Mouse (Mus musculus): ENCODE results near the gene Ccl1.
A peak's percentile ranks its signal among the peaks of the same experiment; 100 is the strongest.

Gene Ccl1

GRCm38 (mm10) chr11:82206960-82207488 lies 98.5 kb downstream of the Ccl1 start:
- DNase-seq (ENCODE audit: low read depth, low spot score): no peak

DNA sequence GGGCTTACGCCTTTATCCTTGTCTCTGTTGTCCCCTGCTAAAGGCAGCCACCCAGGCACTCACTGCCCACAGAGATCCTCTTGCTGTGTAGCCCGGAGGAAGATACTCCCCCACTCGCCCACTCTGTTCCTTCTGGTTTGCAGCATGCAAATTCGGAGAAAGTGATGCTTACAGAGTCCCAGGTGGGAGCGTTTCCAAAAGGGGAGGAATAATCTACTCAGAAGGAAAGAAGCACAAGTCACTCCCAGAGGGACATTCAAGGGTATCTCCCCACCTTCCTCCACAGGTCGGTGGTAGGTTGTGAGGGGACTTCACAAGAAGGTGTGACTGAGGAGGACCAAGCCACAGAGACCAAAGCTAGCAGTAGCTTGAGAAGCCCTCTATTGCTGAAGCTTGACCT lies 100.3 kb downstream of the Ccl1 start:
- no peak for DNase-seq (ENCODE audit: low read depth, low spot score)

- DNase-seq (ENCODE audit: low read depth, low spot score): no peak
These were observed 101.8 kb downstream of the Ccl1 start for GRCm38 (mm10) chr11:82203706-82204105.

DNA sequence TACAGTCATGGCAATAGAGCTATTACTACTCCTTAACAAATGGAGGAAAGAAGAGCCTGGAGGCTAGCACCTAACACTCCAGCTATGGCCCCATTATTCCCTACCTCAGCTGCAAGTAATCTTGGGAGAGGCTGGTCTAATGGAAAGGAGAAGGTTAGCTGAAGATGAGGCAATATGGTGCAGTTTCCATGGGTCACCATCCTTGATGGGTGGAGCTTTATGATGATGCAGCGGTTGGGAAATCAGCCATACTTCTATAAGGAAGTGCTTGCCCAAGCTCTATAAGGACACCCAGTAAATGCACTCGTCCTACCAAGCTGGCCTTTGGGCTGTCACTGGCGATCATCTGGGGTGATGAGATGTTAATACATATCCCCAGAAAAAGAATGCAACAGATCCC lies 107.7 kb downstream of the Ccl1 start:
- DNase-seq (ENCODE audit: low read depth, low spot score): no peak

DNA sequence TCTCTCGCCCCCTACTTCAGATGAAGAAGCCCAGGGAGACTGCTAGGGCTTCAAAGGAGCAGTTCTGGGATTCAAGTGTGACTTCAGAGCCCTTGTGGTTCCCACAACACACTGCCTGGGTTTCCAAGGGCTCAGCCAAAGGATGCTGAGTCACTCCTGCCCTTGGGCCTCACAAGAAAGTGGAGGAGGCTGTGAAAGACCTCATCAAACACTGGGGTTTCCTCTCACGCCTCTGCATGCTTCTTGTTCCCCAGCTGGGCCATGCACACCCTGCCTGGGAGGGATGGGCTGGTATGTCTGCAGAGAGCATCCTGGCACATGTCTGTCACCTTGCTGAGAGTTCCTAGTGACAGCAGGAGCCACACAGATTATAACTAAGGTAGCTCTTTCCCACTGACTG lies 110.5 kb downstream of the Ccl1 start:
- no peak for DNase-seq (ENCODE audit: low read depth, low spot score)

DNA sequence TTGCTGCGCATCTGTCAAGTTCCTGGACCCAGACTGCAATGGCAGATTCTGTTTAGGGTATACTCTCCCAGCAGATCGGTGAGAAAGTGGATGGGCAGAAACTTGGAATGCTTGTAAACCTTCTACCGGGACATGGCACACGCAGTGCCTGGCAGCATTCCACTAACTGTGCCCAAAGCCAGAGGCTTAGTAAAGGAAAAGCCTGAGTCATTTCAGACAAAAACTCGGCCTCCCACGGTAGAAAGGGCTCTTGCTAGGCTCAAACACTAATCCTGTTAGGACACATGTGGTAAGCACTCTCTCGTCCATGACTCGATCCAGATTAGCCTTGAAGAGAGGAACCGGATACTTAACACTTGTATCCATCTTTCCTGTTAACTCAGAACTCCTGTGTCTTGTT lies 111.7 kb downstream of the Ccl1 start:
- DNase-seq (ENCODE audit: low read depth, low spot score): no peak

DNA sequence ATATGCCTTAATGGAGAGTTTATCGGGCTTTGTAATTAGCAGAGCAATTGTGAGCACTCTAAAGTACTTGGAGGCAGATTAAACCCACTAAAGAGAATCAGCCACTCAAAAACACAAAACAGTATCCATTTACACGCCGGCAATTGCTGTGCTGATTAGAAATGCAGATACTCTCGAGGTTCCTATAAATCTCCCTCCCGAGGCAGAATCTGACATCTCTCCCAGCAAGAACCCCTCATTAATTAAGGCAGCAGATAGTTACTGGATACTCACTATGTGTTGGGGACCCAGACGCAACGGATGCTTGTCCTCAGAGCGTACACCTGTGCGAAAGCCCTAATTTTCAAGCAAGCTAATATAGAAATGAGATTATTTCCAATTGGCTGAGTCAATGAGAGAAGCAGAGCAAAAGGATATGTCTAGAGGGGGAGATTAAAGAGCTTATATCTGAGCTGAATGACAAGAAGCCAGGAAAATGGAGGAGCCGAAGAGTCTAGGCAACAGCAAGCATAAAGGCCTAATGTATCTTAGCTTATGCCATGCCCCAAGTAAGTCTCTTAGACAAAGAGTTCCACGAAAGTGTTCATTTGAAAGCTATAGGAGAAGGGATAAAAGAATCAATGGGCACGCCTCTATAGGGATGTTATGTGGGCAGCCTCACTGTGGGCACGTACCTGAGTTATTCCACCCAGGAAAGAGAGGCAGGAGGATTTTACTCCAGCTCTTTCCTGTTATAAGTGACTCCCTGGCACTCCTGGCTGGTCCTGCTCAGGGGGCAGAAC lies 115.5 kb downstream of the Ccl1 start:
- no peak for DNase-seq (ENCODE audit: low read depth, low spot score)

- DNase-seq (ENCODE audit: low read depth, low spot score): no peak
These were observed 119.8 kb downstream of the Ccl1 start for GRCm38 (mm10) chr11:82185684-82186083.

GRCm38 (mm10) chr11:82183281-82183935 lies 122.1 kb downstream of the Ccl1 start:
- DNase-seq (ENCODE audit: low read depth, low spot score): no peak

GRCm38 (mm10) chr11:82182401-82182800 lies 123.1 kb downstream of the Ccl1 start:
- DNase-seq (ENCODE audit: low read depth, low spot score): no peak

DNA sequence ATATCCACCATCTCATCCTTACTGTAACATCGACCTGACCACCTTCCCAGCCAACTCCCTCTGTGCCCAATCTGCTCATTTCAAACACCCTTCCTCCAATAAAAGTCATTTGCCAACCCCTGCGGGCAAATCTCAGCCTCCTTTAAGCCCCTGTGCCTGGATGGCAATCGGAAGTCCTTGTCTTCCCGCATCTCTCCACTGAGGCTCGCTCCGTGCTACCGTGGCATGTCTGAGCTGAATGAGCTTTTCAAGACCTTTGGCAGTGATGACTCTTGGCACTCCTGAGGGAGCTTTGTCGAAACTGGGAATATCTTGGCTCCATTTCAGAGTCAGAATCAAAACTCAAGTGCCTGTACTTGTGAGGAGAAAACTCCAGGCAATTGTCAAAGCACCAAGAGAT lies 124.2 kb downstream of the Ccl1 start:
- no peak for DNase-seq (ENCODE audit: low read depth, low spot score)

DNA sequence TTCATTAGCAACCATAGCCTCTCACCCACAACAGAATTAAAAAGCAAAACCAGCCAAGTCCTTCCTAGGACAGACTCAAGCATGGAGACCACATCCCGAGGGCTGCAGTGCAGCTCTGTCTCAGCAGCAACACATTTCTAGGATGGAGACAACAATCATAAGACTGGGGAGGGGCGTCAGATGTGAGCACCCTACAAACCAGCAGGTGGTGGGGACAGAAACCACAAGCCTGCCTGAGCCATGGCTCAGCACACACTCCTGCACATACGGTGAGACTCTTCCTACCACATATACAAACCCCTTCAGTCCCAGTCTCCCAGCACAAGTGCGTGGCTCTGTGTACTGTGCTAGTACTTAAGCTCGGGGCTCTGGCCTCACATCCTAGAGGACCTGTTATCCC lies 127.3 kb downstream of the Ccl1 start:
- no peak for DNase-seq (ENCODE audit: low read depth, low spot score)

DNA sequence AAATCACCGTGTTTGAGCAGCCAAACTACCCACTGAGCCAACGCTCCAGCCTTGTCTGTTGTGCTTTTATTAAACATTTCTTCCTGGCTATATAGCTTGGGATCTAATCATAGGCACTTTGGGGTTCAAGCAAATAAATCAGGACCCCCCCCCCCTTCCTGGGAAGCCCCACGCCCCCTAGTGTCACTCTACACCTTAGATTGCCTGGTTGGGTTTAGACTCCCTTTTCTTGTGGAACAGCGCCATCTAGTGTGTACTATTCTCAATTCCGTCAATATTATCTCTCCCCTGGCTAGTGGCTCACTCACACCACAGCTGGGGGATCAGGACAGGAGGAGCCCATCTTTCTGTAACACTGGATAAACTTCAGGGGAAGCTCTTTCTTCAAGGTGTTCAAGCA lies 127.8 kb downstream of the Ccl1 start:
- peak; percentile 70 for DNase-seq (ENCODE audit: low read depth, low spot score)

DNA sequence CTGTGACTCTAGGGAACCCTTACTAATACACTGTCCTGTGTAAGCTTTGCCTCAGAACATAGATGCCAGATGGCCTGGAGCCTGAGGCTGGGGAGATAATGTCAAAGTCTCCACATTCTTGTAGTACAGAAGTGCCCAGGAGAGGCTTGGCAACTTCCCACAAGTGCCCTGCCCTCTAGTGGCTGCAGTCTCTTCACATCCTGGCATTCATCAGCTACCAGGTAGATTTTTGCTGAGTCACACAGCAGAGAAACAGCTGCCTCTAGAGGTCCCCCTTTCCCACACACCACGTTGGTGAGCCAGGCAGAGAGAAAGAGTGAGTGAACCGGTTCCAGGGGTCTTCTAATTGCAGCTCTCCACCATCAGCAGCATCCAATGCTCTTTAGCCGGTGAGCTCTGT lies 130.7 kb downstream of the Ccl1 start:
- DNase-seq (ENCODE audit: low read depth, low spot score): peak; percentile 96

DNA sequence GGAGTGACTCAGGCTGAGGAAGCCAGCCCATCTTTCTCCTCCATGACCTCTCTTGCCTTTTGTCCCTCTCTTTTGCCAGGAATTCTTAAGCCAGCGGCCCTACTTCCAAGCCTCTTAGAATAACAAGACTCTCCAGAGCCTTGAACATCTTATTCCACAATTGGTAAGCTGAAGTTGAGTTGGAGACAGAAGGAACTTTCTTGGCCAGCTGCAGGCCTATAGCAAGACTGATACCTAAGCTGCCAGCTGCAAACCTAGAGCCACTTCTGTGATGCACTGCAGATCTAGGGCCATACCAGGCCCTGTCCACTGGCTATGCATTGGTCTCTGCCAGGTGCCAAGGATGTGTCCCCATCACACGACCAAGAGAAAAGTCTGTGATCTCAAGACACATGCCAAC lies 132.0 kb downstream of the Ccl1 start:
- no peak for DNase-seq (ENCODE audit: low read depth, low spot score)

GRCm38 (mm10) chr11:82171316-82172071 lies 134.0 kb downstream of the Ccl1 start:
- DNase-seq (ENCODE audit: low read depth, low spot score): no peak

GRCm38 (mm10) chr11:82169456-82169855 lies 136.0 kb downstream of the Ccl1 start:
- no peak for DNase-seq (ENCODE audit: low read depth, low spot score)

GRCm38 (mm10) chr11:82168308-82168707 lies 137.2 kb downstream of the Ccl1 start:
- DNase-seq (ENCODE audit: low read depth, low spot score): no peak

GRCm38 (mm10) chr11:82163285-82163684 lies 142.2 kb downstream of the Ccl1 start:
- DNase-seq (ENCODE audit: low read depth, low spot score): no peak

- no peak for DNase-seq (ENCODE audit: low read depth, low spot score)
These were observed 146.4 kb downstream of the Ccl1 start for GRCm38 (mm10) chr11:82159126-82159525.

DNA sequence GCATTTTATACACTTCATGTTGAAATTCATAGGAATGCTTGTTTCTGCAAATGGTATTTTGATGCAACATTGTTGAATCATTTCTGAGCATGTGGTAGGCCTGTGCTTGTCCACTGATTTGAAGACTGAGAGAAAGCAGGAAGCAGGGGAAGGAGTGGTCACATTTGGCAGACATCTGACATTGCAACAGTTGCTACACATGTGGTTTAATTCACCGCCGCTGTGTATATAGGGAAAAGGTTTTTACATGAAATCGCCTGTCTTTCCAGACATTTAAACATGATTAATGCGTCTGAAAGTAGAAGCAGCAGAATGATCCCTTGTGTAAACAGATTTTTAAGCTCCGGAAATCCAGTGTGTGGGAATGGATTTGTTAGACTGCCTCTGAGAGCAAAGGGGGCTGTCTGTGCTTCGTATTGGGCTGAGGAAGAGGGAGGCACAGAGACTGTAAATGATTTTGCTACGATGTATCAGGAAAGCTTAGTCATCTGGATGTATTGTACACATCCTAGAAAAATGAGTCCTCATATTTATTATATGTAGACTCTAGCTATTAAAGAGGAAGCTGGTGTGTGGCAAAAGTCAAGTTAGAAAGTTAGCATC lies 165.9 kb downstream of the Ccl1 start:
- DNase-seq (ENCODE audit: low read depth, low spot score): no peak

DNA sequence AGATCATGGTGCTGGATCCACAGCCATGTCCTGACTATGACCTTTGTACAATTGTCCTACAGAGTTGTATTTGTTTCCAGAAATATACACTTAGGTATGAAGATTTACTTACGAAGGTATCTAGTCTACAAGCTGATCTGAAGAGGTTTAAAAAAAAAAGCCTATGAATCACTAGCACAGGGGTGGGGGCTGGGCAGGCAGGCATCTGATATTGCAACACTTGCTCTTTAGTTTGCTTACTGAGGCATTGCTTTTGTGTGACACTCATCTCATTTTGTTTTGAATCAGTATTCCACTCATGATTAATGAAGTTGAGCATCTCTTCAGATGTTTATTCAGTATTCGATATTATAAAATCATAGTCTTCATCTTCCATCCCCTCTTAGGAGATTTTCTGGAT lies 169.3 kb downstream of the Ccl1 start:
- DNase-seq (ENCODE audit: low read depth, low spot score): no peak

Measured in ES-CJ7 (cell line).